Mouse (Mus musculus) CH12.LX (cell line): Measurements from ENCODE around the gene Aph1a. TPM values are rescaled to one million over a fixed set of nuclear protein-coding genes. Genes with fewer than 3 reads are reported as not detected.
A peak's percentile ranks its signal among the peaks of the same experiment; 100 is the strongest.

ENCODE experiments used
- DNase-seq: peaks from one replicate; pipeline ENCODE4 v3.0.0-alpha.2; 2013; ENCODE audit errors: extremely low read depth
- H3K27ac ChIP-seq: 2 replicates; pipeline ENCODE4 v1.5.1; 2012; ENCODE audit warnings: low read depth, mild to moderate bottlenecking, control low read depth, moderate library complexity; ENCODE audit not compliant: insufficient read depth
- H3K27me3 ChIP-seq: replicated peaks from 2 replicates; pipeline ENCODE3; 2012; ENCODE audit warnings: inconsistent platforms
- H3K36me3 ChIP-seq, 2 experiments: replicated peaks in 1 of 2; 2 replicates each; pipeline versions ENCODE3 to v1.6.1; 2012; ENCODE audit warnings: inconsistent platforms in 1 of 2, low read length in 1 of 2, mild to moderate bottlenecking in 1 of 2, mixed read lengths in 1 of 2, moderate library complexity in 1 of 2; ENCODE audit not compliant: control insufficient read depth in 1 of 2, insufficient read depth in 1 of 2
- H3K4me1 ChIP-seq, 2 experiments: 2 replicates each; pipeline ENCODE4 v1.6.1; 2012; ENCODE audit warnings: inconsistent platforms in 1 of 2, moderate library complexity in 1 of 2; ENCODE audit not compliant: insufficient read depth in 2 of 2, control insufficient read depth in 1 of 2
- H3K4me2 ChIP-seq: 2 replicates; pipeline ENCODE4 v1.6.1; 2012; ENCODE audit warnings: low read depth, mild to moderate bottlenecking, control low read depth; ENCODE audit not compliant: poor library complexity, insufficient read depth, severe bottlenecking
- H3K4me3 ChIP-seq, 3 experiments: fragments of 150-350 bp in 1 of 3; sonication (generic) in 1 of 3; replicated peaks in 1 of 3; 2 replicates each; pipeline versions ENCODE3 to v1.5.1; 2011 to 2012; ENCODE audit warnings: low read depth in 2 of 3, low read length in 2 of 3, mild to moderate bottlenecking in 2 of 3, moderate library complexity in 2 of 3, control low read depth in 1 of 3, improper control_type of control experiment in 1 of 3, inconsistent platforms in 1 of 3, mixed read lengths in 1 of 3; ENCODE audit not compliant: poor library complexity in 1 of 3
- H3K79me2 ChIP-seq: replicated peaks from 2 replicates; pipeline ENCODE4 v1.6.1; 2012; ENCODE audit warnings: mild to moderate bottlenecking, moderate library complexity; ENCODE audit not compliant: control insufficient read depth, poor library complexity, insufficient read depth, severe bottlenecking; ENCODE audit errors: extremely low read depth
- H3K9ac ChIP-seq: 2 replicates; pipeline ENCODE4 v1.6.1; 2012; ENCODE audit warnings: low read depth, mild to moderate bottlenecking, control low read depth, moderate library complexity; ENCODE audit not compliant: insufficient read depth
- H3K9me3 ChIP-seq: replicated peaks from 2 replicates; pipeline ENCODE3; 2012; ENCODE audit warnings: low read length, inconsistent platforms, mixed read lengths
- CTCF ChIP-seq, 2 experiments: IDR thresholded peaks in 1 of 2; conservative IDR thresholded peaks in 1 of 2; 2 replicates each; pipeline ENCODE4 v1.5.1; 2011 to 2012; ENCODE audit warnings: low read depth in 2 of 2, low read length in 2 of 2, improper control_type of control experiment in 1 of 2, inconsistent platforms in 1 of 2, mild to moderate bottlenecking in 1 of 2, moderate library complexity in 1 of 2
- ETS1 ChIP-seq: conservative IDR thresholded peaks from 2 replicates; pipeline ENCODE4 v1.6.1; 2012; ENCODE audit warnings: low read depth, mild to moderate bottlenecking, inconsistent platforms, low read length, improper control_type of control experiment, moderate library complexity
- MAFK ChIP-seq: IDR thresholded peaks from 2 replicates; pipeline ENCODE4 v1.6.1; 2011; ENCODE audit warnings: low read length, improper control_type of control experiment; ENCODE audit not compliant: insufficient replicate concordance
- MAX ChIP-seq: IDR thresholded peaks from 2 replicates; pipeline ENCODE4 v1.6.1; 2011; ENCODE audit warnings: low read length, improper control_type of control experiment
- MAZ ChIP-seq: IDR thresholded peaks from 2 replicates; pipeline ENCODE4 v1.6.1; 2012; ENCODE audit warnings: low read depth, mild to moderate bottlenecking, inconsistent platforms, low read length, improper control_type of control experiment, moderate library complexity
- MEF2A ChIP-seq: IDR thresholded peaks from 2 replicates; pipeline ENCODE4 v1.6.1; 2014; ENCODE audit warnings: low read depth, mild to moderate bottlenecking, inconsistent platforms, low read length, improper control_type of control experiment, borderline replicate concordance
- NELFE ChIP-seq: IDR thresholded peaks from 2 replicates; pipeline ENCODE4 v1.6.1; 2011; ENCODE audit warnings: low read depth, low read length, improper control_type of control experiment
- NRF1 ChIP-seq: IDR thresholded peaks from 2 replicates; pipeline ENCODE4 v1.6.1; 2014; ENCODE audit warnings: low read depth, mild to moderate bottlenecking, inconsistent platforms, low read length, improper control_type of control experiment, moderate library complexity
- PAX5 ChIP-seq: IDR thresholded peaks from 2 replicates; pipeline ENCODE4 v1.6.1; 2012; ENCODE audit warnings: low read length, inconsistent platforms, mixed read lengths
- POLR2AphosphoS2 ChIP-seq: IDR thresholded peaks from 2 replicates; pipeline ENCODE4 v1.6.1; 2011; ENCODE audit warnings: low read depth, low read length, improper control_type of control experiment
- SIN3A ChIP-seq: IDR thresholded peaks from 2 replicates; pipeline ENCODE4 v1.6.1; 2012; ENCODE audit warnings: low read length, improper control_type of control experiment, inconsistent platforms
- TBP ChIP-seq: conservative IDR thresholded peaks from 2 replicates; pipeline ENCODE4 v1.6.1; 2011; ENCODE audit warnings: low read depth, low read length, improper control_type of control experiment
- TCF12 ChIP-seq: IDR thresholded peaks from 2 replicates; pipeline ENCODE4 v1.6.1; 2014; ENCODE audit warnings: low read depth, mild to moderate bottlenecking, inconsistent platforms, low read length, improper control_type of control experiment
- UBTF ChIP-seq: IDR thresholded peaks from 2 replicates; pipeline ENCODE4 v1.6.1; 2012; ENCODE audit warnings: low read depth, mild to moderate bottlenecking, inconsistent platforms, low read length, improper control_type of control experiment, moderate library complexity
- USF1 ChIP-seq: IDR thresholded peaks from 2 replicates; pipeline ENCODE4 v1.6.1; 2014; ENCODE audit warnings: low read depth, mild to moderate bottlenecking, inconsistent platforms, low read length, improper control_type of control experiment
- USF2 ChIP-seq: conservative IDR thresholded peaks from 2 replicates; pipeline ENCODE4 v1.6.1; 2011; ENCODE audit warnings: low read depth, low read length, improper control_type of control experiment
- ZKSCAN1 ChIP-seq: IDR thresholded peaks from 2 replicates; pipeline ENCODE4 v1.6.1; 2012; ENCODE audit warnings: low read depth, inconsistent platforms, low read length, improper control_type of control experiment, borderline replicate concordance
- ZNF384 ChIP-seq: IDR thresholded peaks from 2 replicates; pipeline ENCODE4 v1.6.1; 2012; ENCODE audit warnings: low read depth, low read length, improper control_type of control experiment, inconsistent platforms
- dilution Hi-C: fragments of 300-500 bp; cut with MboI; formaldehyde crosslinking; loops from 2 replicates; pipeline ENCODE4 v1.14.3; 2020; ENCODE audit warnings: low sequenced_read_pairs; ENCODE audit not compliant: extremely low pct_unique_long_range_greater_than_20kb, extremely low pct_ligation_motif_present
- in situ Hi-C: fragments of 300-500 bp; cut with MboI; formaldehyde crosslinking; loops from 3 replicates; pipeline ENCODE4 v1.14.3; 2019; ENCODE audit warnings: low sequenced_read_pairs, low pct_ligation_motif_present, low pct_unique_long_range_greater_than_20kb, mixed read lengths
- polyA plus RNA-seq: library from polyadenylated mRNA; unstranded; fragments of >175 nt; gene quantifications from 2 replicates; pipeline ENCODE4 v1.2.1, GENCODE M21; 2012; ENCODE audit warnings: low read depth; ENCODE audit not compliant: insufficient read length
- total RNA-seq, 2 experiments: library from RNA; depleted of rRNA; stranded (reverse); fragments of 300-350 nt in 1 of 2; fragments of >200 nt in 1 of 2; gene quantifications; 2 replicates each; pipeline ENCODE4 v1.2.3; 2012 to 2014

Gene Aph1a
- total and polyA plus RNA-seq, 3 experiments, result 46.6 to 69.4 (median 59.9) TPM

- DNase-seq, result no peak
- Histone ChIP-seq H3K4me2 (0 out of 2 replicates have a peak overlapping the region, but pooled peaks have one; percentile 1), H3K4me3 (no peak overlapping the region), H3K27ac (no peak overlapping the region), H3K9ac (no peak overlapping the region), H3K36me3 (peaks cover 27 to 37% of the 10 kb centered on the region in 2 experiments), H3K4me1 (peaks cover 4 to 21% of the 10 kb centered on the region in 2 experiments; a peak in 3 of 4 replicates), H3K27me3 (no peaks in the 10 kb centered on the region), H3K9me3 (no peaks in the 10 kb centered on the region), H3K79me2 (peaks cover 47% of the 10 kb centered on the region)
- TF ChIP-seq POLR2AphosphoS2 (no peak), MAZ (no peak), ETS1 (no peak), NELFE (no peak), UBTF (no peak), CTCF (conservative IDR thresholded peaks at IDR 0.05 in 1 of 2, IDR thresholded peaks at IDR 0.05 in 1 of 2; ENCODE audit: low read depth in 2 of 2, low read length in 2 of 2) (peak in 1 of 2 experiments; percentile 24; a peak in 1 of 4 replicates)
- in situ Hi-C loops (no loop called here), dilution Hi-C loops (no loop called here)
Observed at GRCm38 (mm10) chr3:95932157-95932556, 38.4 kb downstream of the Aph1a start.

GRCm38 (mm10) chr3:95932566-95932965 lies 38.8 kb downstream of the Aph1a start:
- in situ Hi-C loops (no loop called here), dilution Hi-C loops (no loop called here)
- H3K4me1 ChIP-seq, result peaks cover 4 to 21% of the 10 kb centered on the region in 2 experiments; a peak in 3 of 4 replicates
- H3K27me3 ChIP-seq, result no peaks in the 10 kb centered on the region
- H3K9me3 ChIP-seq, result no peaks in the 10 kb centered on the region
- peaks cover 31 to 41% of the 10 kb centered on the region in 2 experiments for H3K36me3 ChIP-seq
- no peak overlapping the region for H3K9ac ChIP-seq
- TF ChIP-seq SIN3A, result no peak
- TF ChIP-seq MAX, result no peak
- no peak for TF ChIP-seq USF2
- no peak for TF ChIP-seq TBP
- no peak for TF ChIP-seq MEF2A
- TF ChIP-seq PAX5, result no peak
- no peak for TF ChIP-seq USF1
- no peak for TF ChIP-seq CTCF (conservative IDR thresholded peaks at IDR 0.05 in 1 of 2, IDR thresholded peaks at IDR 0.05 in 1 of 2; ENCODE audit: low read depth in 2 of 2, low read length in 2 of 2)
- no peak for TF ChIP-seq ZKSCAN1
- no peak for TF ChIP-seq NRF1
- no peak for TF ChIP-seq ZNF384
- no peak for TF ChIP-seq TCF12
- no peak for TF ChIP-seq MAFK
- 0 out of 2 replicates have a peak overlapping the region, but pooled peaks have one; percentile 1 for H3K4me2 ChIP-seq
- H3K27ac ChIP-seq, result no peak overlapping the region
- no peak overlapping the region for H3K4me3 ChIP-seq
- DNase-seq, result no peak
- peaks cover 47% of the 10 kb centered on the region for H3K79me2 ChIP-seq
